Mouse (Mus musculus) liver, adult 2 months (tissue): ENCODE results near the gene C4b.
"Not testable (repeated sequence)": the region's sequence is repeated elsewhere in the genome, so short reads cannot be mapped to it uniquely, and the experiment has no call there.

Experiments used
- CTCF ChIP-seq: fragments of 200-500 bp; IDR thresholded peaks from 2 replicates; pipeline ENCODE4 v1.5.1; 2011; ENCODE audit warnings: low read depth, low read length, control low read depth
- POLR2A ChIP-seq: fragments of 200-500 bp; IDR thresholded peaks from 2 replicates; pipeline ENCODE4 v1.6.1; 2011; ENCODE audit warnings: low read length, control low read depth; ENCODE audit not compliant: insufficient read depth; ENCODE audit errors: extremely low read depth

DNA sequence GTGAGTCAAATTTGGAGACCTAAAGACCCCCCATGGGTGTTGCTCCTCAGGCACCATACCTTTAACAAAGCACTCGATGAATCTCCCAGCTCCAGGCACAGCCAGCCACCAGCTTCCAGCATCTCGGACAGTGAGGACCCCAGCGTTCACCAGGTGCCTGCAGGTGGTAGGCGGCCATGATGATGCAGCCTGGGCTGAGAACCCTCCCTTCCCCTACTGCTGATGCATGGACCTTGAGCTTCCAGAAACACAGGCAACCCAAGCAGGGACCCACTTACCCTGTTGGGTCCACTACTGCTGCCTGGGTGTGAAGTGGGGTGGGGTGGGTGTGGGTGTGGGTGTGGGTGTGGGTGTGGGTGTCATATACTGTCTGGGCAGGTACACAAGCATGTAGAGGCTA is 1.5 kb upstream of the C4b start:
- TF ChIP-seq CTCF, POLR2A: not testable (repeated sequence)
